18 mouse cellular contexts compared by ENCODE assay signal in the genomic region with DNA sequence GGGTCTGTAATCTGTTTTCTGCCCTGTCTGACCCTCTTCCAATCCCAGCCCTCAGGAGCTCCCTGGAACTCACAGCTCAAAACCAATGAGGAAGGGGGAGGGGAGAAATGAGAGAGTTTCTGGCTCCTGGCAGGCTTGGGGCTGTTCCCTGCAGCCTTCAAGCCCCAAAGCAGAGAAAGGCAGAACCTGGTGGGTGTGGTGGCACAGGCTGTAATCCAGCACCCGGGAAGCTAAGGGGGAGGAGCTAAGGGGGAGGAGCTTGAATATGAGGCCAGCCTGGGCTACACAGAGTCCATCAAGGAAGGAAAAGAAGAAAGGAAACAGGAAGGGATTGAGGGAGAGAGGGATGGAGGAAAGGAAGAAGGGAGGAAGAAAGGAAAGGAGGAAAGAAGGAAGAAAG. TPM values are rescaled to one million over a fixed set of nuclear protein-coding genes. Genes with fewer than 3 reads are reported as not detected.
DNase-seq lines count a peak whose midpoint lies in the region; ATAC-seq and TF ChIP-seq lines count a peak whose summit lies in the region.
"Had no signal": no experiment of that assay in that cellular context is flagged by ENCODE, and none has a peak within 500 bp of the region (broad histone marks: within the 10 kb centered on the region; RNA-seq: fewer than 3 reads in every experiment).

No protein-coding gene starts in this region.

- H3K9me3 ChIP-seq in kidney, embryonic 14.5 days (ENCODE audit: control insufficient read depth, low read length): no peaks in the 10 kb centered on the region
- no peaks in the 10 kb centered on the region for H3K9me3 ChIP-seq in ES-E14 (ENCODE audit: control insufficient read depth, insufficient read depth, low read depth, low read length)
- no peaks in the 10 kb centered on the region for H3K9me3 ChIP-seq in hindbrain, embryonic 13.5 days
- H3K9me3 ChIP-seq: embryonic facial prominence, embryonic 15.5 days; intestine, embryonic 15.5 days had no signal

- no peak overlapping the region for H3K4me2 ChIP-seq in kidney, embryonic 14.5 days (replicated peaks; ENCODE audit: low read depth, low read length)
- no peak overlapping the region for H3K4me2 ChIP-seq in hindbrain, embryonic 13.5 days
- H3K4me2 ChIP-seq: embryonic facial prominence, embryonic 15.5 days; hindbrain, embryonic 14.5 days; intestine, embryonic 15.5 days had no signal

- in situ Hi-C loops in ES-E14 (cut with MboI; ENCODE audit: low sequenced_read_pairs in 2 of 2, unreplicated experiment in 2 of 2): no loop called here

- WGBS in kidney, embryonic 14.5 days: 17% methylated on average over 1 of the region's 1 CpGs
- WGBS in hindbrain, embryonic 13.5 days: 29% methylated on average over 1 of the region's 1 CpGs

- no peaks in the 10 kb centered on the region for H3K36me3 ChIP-seq in kidney, embryonic 14.5 days (ENCODE audit: control insufficient read depth, insufficient read depth, low read length)
- no peaks in the 10 kb centered on the region for H3K36me3 ChIP-seq in ES-E14 (ENCODE audit: control insufficient read depth, insufficient read depth, low read length, poor library complexity, severe bottlenecking)
- no peaks in the 10 kb centered on the region for H3K36me3 ChIP-seq in hindbrain, embryonic 13.5 days
- H3K36me3 ChIP-seq: embryonic facial prominence, embryonic 15.5 days; intestine, embryonic 15.5 days had no signal

- no peak for DNase-seq in kidney, postnatal 10 days
- DNase-seq in ES-CJ7 (ENCODE audit: low read depth, low spot score): peak; percentile 63
- peak; percentile 44 for DNase-seq in ES-E14 (ENCODE audit: low read depth, low spot score)
- peak; percentile 76 for DNase-seq in ZHBTc4 (ENCODE audit: low read depth, low spot score)
- no peak for DNase-seq in kidney, adult 18-20 months
- DNase-seq: adrenal gland, postnatal 10 days; cerebellum, adult 11 months; cerebellum, adult 8-10 months; embryo, embryonic 11 days; gastrocnemius, postnatal 14 days; heart, postnatal 10 days had no signal

- H3K4me3 ChIP-seq in kidney, embryonic 14.5 days (ENCODE audit: low read length): no peak overlapping the region
- H3K4me3 ChIP-seq in ES-E14 (ENCODE audit: insufficient read depth in 1 of 2, low read depth in 1 of 2, low read length in 2 of 2, poor library complexity in 1 of 2, severe bottlenecking in 1 of 2): no peak overlapping the region
- H3K4me3 ChIP-seq in hindbrain, embryonic 13.5 days: no peak overlapping the region
- H3K4me3 ChIP-seq: embryonic facial prominence, embryonic 15.5 days; erythroblast, embryonic 14.5 days; intestine, embryonic 15.5 days had no signal

- no peaks in the 10 kb centered on the region for H3K4me1 ChIP-seq in kidney, embryonic 14.5 days (ENCODE audit: control insufficient read depth, insufficient read depth, low read length)
- H3K4me1 ChIP-seq in ES-E14 (ENCODE audit: control insufficient read depth in 2 of 2, insufficient read depth in 2 of 2, low read length in 2 of 2, poor library complexity in 1 of 2): no peaks in the 10 kb centered on the region
- H3K4me1 ChIP-seq in hindbrain, embryonic 13.5 days (replicated peaks): peaks cover under 1% of the 10 kb centered on the region
- H3K4me1 ChIP-seq: embryonic facial prominence, embryonic 15.5 days; intestine, embryonic 15.5 days had no signal

- no peaks in the 10 kb centered on the region for H3K27me3 ChIP-seq in kidney, embryonic 14.5 days (ENCODE audit: control insufficient read depth, insufficient read depth, low read length)
- peaks cover 8% of the 10 kb centered on the region; the same call in 1 of the 2 replicates for H3K27me3 ChIP-seq in hindbrain, embryonic 13.5 days
- H3K27me3 ChIP-seq: embryonic facial prominence, embryonic 15.5 days; intestine, embryonic 15.5 days had no signal

- 0 out of 2 replicates have a peak, but pooled peaks have one; percentile 20 for ATAC-seq in kidney, embryonic 14.5 days (ENCODE audit: low FRiP score, low TSS enrichment)
- no peak for ATAC-seq in hindbrain, embryonic 13.5 days (ENCODE audit: low FRiP score)
- ATAC-seq: forebrain, embryonic 16.5 days; intestine, embryonic 15.5 days had no signal

- H3K9ac ChIP-seq in kidney, embryonic 14.5 days (ENCODE audit: low read depth, low read length): no peak overlapping the region
- no peak overlapping the region for H3K9ac ChIP-seq in ES-E14 (ENCODE audit: insufficient read depth, low read depth, low read length, poor library complexity, severe bottlenecking)
- H3K9ac ChIP-seq in hindbrain, embryonic 13.5 days: no peak overlapping the region
- H3K9ac ChIP-seq: embryonic facial prominence, embryonic 15.5 days; hindbrain, embryonic 14.5 days; intestine, embryonic 15.5 days had no signal

- H3K27ac ChIP-seq in kidney, embryonic 14.5 days (ENCODE audit: low read depth, low read length): no peak overlapping the region
- H3K27ac ChIP-seq in ES-E14 (ENCODE audit: insufficient read depth, low read depth, low read length, poor library complexity, severe bottlenecking): no peak overlapping the region
- no peak overlapping the region for H3K27ac ChIP-seq in hindbrain, embryonic 13.5 days
- H3K27ac ChIP-seq: embryonic facial prominence, embryonic 15.5 days; hindbrain, embryonic 14.5 days; intestine, embryonic 15.5 days had no signal

TF ChIP-seq in ES-E14, 5 proteins besides CTCF, POLR2A, EP300 and RAD21:
- TF ChIP-seq MAFK (IDR thresholded peaks at IDR 0.05; ENCODE audit: insufficient read depth, low read depth, low read length) (no peak), HCFC1 (IDR thresholded peaks at IDR 0.05; ENCODE audit: borderline replicate concordance, insufficient read depth, low read length) (no peak), CHD2 (IDR thresholded peaks at IDR 0.05; ENCODE audit: low read depth, low read length) (no peak), ZC3H11A (IDR thresholded peaks at IDR 0.05; ENCODE audit: borderline replicate concordance, low read depth, low read length) (no peak), ZNF384 (IDR thresholded peaks at IDR 0.05; ENCODE audit: low read depth, low read length) (no peak)

RNA-seq across cellular contexts. Expression of a gene that starts 18.9 kb away (rescaled TPM):
- 43.3 and 57.3 TPM in 2 replicates for polyA plus RNA-seq in kidney, embryonic 14.5 days (2014; fragmentation: Nextera tagmentation; extraction: Ambion mirVana)
- 10.5 and 16.9 TPM in 2 replicates for total RNA-seq in ES-E14 (2012; rRNA removed)
- polyA plus RNA-seq in hindbrain, embryonic 13.5 days (2015; fragmentation: Nextera tagmentation; extraction: Ambion mirVana): 58.5 and 65.3 TPM in 2 replicates

Comparison
In these comparisons a context has a peak if more than half of its experiments do, and no peak if none do; other contexts are left out.
1. DNase-seq: peak in ES-CJ7 (single experiment), ES-E14 (single experiment) and ZHBTc4 (single experiment); none in kidney, postnatal 10 days (single experiment) and kidney, adult 18-20 months (single experiment).